Mouse (Mus musculus): ENCODE measurements around the gene F2rl2.

Gene F2rl2

GRCm38 (mm10) chr13:95697874-95698273 lies 1.2 kb downstream of the F2rl2 start:
- DNase-seq (ENCODE audit: extremely low spot score) = no peak

DNA sequence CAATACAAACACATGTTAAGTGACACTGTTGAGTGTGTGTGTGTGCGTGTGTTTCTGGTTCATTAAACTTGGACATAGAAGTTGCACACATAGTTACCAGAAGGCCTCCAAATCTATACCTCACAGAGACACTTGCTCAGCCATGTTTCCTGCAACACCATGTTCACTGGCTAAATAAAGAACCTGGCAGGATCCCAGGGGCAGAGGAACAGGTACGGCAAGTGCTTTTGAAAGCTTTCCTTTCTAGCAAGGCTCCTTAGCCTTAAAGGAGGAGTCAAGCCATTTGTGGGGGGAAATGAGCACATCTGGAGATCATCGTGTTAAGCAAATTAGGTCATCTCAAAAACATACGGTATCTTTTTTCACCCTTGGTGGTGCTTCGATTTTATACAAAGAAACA lies 6.7 kb downstream of the F2rl2 start:
- no peak for DNase-seq (ENCODE audit: extremely low spot score)

DNA sequence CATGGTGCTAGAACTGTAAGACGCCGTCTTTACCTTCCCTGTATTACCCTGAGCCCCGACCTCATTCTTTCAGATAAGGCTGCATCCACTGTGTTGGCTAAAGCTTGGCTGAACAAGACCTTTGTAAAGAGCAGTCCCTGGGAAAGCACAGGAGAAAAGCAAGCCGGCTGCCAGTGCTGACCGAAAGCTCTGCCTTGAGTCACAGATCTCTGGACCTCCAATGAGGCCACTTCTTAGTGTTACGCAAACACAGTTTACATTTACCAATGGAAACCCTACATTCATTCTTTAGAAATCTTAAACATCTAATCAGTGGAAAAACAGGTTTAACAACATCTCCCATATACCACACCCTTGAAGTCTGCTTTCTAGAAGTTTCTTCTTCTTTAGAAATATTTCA lies 8.9 kb downstream of the F2rl2 start:
- DNase-seq (ENCODE audit: extremely low spot score) = no peak

GRCm38 (mm10) chr13:95712054-95712453 lies 15.4 kb downstream of the F2rl2 start:
- no peak for DNase-seq (ENCODE audit: extremely low spot score)

- DNase-seq (ENCODE audit: extremely low spot score) = no peak
Observed at GRCm38 (mm10) chr13:95712570-95713268, 16.1 kb downstream of the F2rl2 start.

GRCm38 (mm10) chr13:95714271-95714975 lies 17.8 kb downstream of the F2rl2 start:
- DNase-seq (ENCODE audit: extremely low spot score) = no peak

DNA sequence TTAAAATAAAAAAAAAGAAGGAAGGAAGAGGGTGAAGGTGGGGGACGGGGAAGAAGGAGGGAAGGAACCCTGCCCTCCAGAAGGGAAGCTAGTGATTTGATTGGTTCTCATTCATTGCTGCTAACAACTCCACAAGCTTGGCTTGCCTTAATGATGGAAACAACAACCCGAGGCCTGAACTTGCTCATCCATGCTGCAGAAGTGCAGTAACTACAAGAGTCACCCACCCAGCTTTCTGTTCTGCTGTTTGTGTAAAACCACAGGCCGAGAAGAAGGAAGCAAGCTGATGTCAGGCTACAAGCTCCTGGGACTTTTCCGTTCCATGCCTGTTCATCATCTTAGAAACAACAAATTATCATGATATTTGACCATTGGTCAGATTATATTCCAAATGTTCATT lies 18.7 kb downstream of the F2rl2 start:
- DNase-seq (ENCODE audit: extremely low spot score) = no peak

GRCm38 (mm10) chr13:95719320-95720232 lies 22.9 kb downstream of the F2rl2 start:
- DNase-seq (ENCODE audit: extremely low spot score) = peak; percentile 71

DNA sequence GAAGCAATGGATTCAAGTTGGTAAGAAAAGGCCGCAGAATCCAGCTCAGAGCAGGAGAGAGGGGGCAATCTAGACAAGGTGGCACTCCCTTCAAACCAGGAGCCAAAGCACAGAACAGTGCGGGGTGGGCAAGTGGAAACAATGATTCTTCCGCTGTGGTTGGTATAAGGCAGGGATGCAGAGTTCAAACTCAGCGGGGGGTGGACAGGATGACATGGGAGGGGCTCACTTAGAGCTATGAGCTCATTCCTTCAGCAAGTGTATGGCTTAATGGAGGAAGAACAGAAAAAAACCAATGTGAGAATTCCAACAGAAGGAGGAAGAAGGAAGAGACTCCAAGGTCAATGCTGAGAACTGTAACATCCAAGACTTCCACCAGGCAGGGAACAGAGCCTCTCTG lies 33.8 kb downstream of the F2rl2 start:
- no peak for DNase-seq (ENCODE audit: extremely low spot score)

GRCm38 (mm10) chr13:95739651-95740050 lies 43.0 kb downstream of the F2rl2 start:
- DNase-seq (ENCODE audit: extremely low spot score) = no peak

GRCm38 (mm10) chr13:95741813-95742689 lies 45.4 kb downstream of the F2rl2 start:
- DNase-seq (ENCODE audit: extremely low spot score) = no peak

GRCm38 (mm10) chr13:95742881-95743466 lies 46.3 kb downstream of the F2rl2 start:
- no peak for DNase-seq (ENCODE audit: extremely low spot score)

- DNase-seq (ENCODE audit: extremely low spot score) = no peak
Observed at GRCm38 (mm10) chr13:95745451-95745850, 48.8 kb downstream of the F2rl2 start.

DNA sequence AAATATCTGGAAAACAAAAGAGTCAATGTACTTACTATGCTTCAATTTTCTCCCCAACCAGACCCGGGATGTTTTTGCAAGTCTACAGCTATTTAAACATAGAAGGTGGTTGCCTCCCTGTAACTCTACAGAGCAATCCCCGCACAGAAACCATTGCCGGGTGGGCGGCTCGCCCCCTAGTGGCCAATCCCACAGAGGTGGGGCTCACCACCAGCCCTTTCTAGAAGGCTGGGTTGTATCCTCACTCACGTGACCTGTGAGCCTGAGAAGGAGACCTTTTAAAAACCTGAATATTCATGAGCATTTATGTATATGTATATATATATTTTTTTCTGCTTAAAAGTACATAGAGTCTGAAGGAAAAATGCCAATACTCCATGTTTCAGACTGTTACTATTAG lies 49.9 kb downstream of the F2rl2 start:
- peak; percentile 68 for DNase-seq (ENCODE audit: extremely low spot score)

- no peak for DNase-seq (ENCODE audit: extremely low spot score)
Observed at GRCm38 (mm10) chr13:95747101-95747500, 50.4 kb downstream of the F2rl2 start.

GRCm38 (mm10) chr13:95747541-95747940 lies 50.9 kb downstream of the F2rl2 start:
- no peak for DNase-seq (ENCODE audit: extremely low spot score)

Data from embryo, embryonic 9.5 days (tissue).